Mouse (Mus musculus) embryonic fibroblast, embryonic 13.5 days (primary cell): Measurements from ENCODE around the gene Kank2.

Experiments used
- CTCF ChIP-seq: IDR thresholded peaks from 2 replicates; pipeline ENCODE4 v1.5.1; 2011; ENCODE audit warnings: mild to moderate bottlenecking, control low read depth, low read length, moderate library complexity, borderline replicate concordance; ENCODE audit not compliant: insufficient read depth
- POLR2A ChIP-seq: IDR thresholded peaks from 2 replicates; pipeline ENCODE4 v1.6.1; 2011; ENCODE audit warnings: low read depth, mild to moderate bottlenecking, control low read depth, low read length, moderate library complexity

DNA sequence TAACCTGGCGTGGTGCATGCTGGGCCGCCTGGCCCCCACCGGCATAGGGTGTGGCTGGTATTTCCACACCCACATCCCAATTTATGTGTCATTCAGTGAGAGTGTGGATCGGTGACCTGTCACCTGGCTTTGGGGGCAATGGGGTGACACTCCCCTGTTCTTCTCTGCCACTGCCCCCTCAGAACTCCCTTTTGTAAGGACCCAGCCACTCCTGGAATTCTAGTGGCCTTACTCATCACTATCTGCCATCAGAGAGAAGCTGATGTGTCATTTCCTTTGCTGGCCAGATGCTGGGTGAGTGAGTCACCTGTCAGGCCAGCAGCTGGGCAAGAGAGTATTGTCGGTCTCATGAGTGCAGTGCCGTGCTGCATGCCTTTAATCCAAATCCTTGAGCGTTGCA lies 69.3 kb downstream of the Kank2 start:
- no peak for TF ChIP-seq CTCF
- TF ChIP-seq POLR2A, result no peak
